ENCODE assay signal across 28 mouse cellular contexts in the genomic region with DNA sequence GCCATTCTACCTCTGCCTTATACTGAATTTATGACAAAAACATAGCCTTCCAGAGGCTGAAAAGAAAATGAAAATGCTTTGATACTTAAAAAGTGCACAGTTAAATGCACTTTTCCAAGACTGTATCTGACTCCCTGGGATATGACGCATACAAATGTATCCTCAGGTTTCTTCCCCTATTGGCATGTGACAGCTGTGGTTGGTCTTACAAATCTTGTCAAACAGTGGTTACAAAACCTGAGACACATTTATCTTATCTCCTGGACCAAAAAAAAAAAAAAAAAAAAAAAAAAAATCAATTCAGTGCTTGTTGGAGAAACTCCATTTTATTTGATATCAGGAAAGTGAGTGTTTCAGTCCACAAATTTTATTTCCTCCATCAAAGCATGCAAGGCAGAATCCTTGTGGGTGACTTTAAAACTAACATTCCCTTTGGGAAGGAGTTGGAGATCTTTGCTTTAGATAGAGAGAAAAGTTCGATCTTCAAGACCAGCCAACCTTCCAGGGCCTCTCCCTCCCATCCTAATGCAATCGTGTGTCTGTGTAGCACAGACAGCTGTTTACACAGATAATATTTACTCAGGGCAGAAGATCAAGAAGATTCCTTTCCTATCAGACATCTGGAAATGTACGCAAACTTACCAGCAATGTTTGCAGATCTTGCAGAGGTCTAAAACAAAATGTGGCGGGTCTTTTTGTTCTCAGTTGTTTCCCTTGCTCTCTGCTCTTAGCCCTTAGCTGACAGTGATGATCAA.
DNase-seq lines count a peak whose midpoint lies in the region; ATAC-seq and TF ChIP-seq lines count a peak whose summit lies in the region.
"Had no signal": no experiment of that assay in that cellular context is flagged by ENCODE, and none has a peak within 500 bp of the region (broad histone marks: within the 10 kb centered on the region; RNA-seq: fewer than 3 reads in every experiment).

No protein-coding gene starts in this region.

- no peak for TF ChIP-seq CTCF in brain, embryonic 14.5 days (IDR thresholded peaks at IDR 0.05; ENCODE audit: borderline replicate concordance, extremely low read depth, insufficient read depth, insufficient read length)

- no peak overlapping the region for H3ac ChIP-seq in myocyte (ENCODE audit: control insufficient read depth, insufficient read length)

- H3K79me2 ChIP-seq in myocyte (ENCODE audit: control insufficient read depth, insufficient read depth) = no peaks in the 10 kb centered on the region

- no peaks in the 10 kb centered on the region for H3K27me3 ChIP-seq in liver, embryonic 15.5 days
- H3K27me3 ChIP-seq in liver, embryonic 12.5 days (replicated peaks) = no peaks in the 10 kb centered on the region
- no peaks in the 10 kb centered on the region for H3K27me3 ChIP-seq in myocyte (ENCODE audit: control insufficient read depth, insufficient read depth, insufficient read length)
- H3K27me3 ChIP-seq: embryonic facial prominence, embryonic 12.5 days; embryonic facial prominence, embryonic 15.5 days; heart, embryonic 12.5 days; heart, embryonic 15.5 days; hindbrain, embryonic 13.5 days had no signal

- H3K4me3 ChIP-seq in liver, embryonic 15.5 days (replicated peaks) = no peak overlapping the region
- H3K4me3 ChIP-seq in liver, embryonic 12.5 days = no peak overlapping the region
- H3K4me3 ChIP-seq in myocyte = no peak overlapping the region
- H3K4me3 ChIP-seq: embryonic facial prominence, embryonic 12.5 days; embryonic facial prominence, embryonic 15.5 days; heart, embryonic 12.5 days; heart, embryonic 15.5 days; hindbrain, embryonic 10.5 days; hindbrain, embryonic 13.5 days had no signal

- H3K9ac ChIP-seq in liver, embryonic 15.5 days = no peak overlapping the region
- no peak overlapping the region for H3K9ac ChIP-seq in liver, embryonic 12.5 days
- H3K9ac ChIP-seq: embryonic facial prominence, embryonic 12.5 days; embryonic facial prominence, embryonic 15.5 days; forebrain, postnatal 0 days; heart, embryonic 12.5 days; heart, embryonic 15.5 days; hindbrain, embryonic 13.5 days had no signal

- peak; percentile 65; the same call in 1 of the 2 replicates for ATAC-seq in liver, embryonic 15.5 days (ENCODE audit: insufficient read depth)
- ATAC-seq in liver, embryonic 12.5 days = no peak
- ATAC-seq: CD4-positive, CD25-positive, alpha-beta regulatory T cell, adult 4 months; forebrain, embryonic 14.5 days; forebrain, postnatal 0 days; hindbrain, embryonic 16.5 days had no signal

- H3K27ac ChIP-seq in liver, embryonic 15.5 days (replicated peaks) = no peak overlapping the region; the same call in 1 of the 2 replicates
- no peak overlapping the region for H3K27ac ChIP-seq in liver, embryonic 12.5 days
- H3K27ac ChIP-seq: embryonic facial prominence, embryonic 12.5 days; embryonic facial prominence, embryonic 15.5 days; heart, embryonic 15.5 days; hindbrain, embryonic 10.5 days; hindbrain, embryonic 13.5 days had no signal

- H3K4me2 ChIP-seq in liver, embryonic 15.5 days = no peak overlapping the region
- H3K4me2 ChIP-seq in liver, embryonic 12.5 days = no peak overlapping the region
- no peak overlapping the region for H3K4me2 ChIP-seq in myocyte (ENCODE audit: low read depth)
- H3K4me2 ChIP-seq: embryonic facial prominence, embryonic 12.5 days; embryonic facial prominence, embryonic 15.5 days; heart, embryonic 12.5 days; heart, embryonic 15.5 days; hindbrain, embryonic 13.5 days had no signal

- no peak for TF ChIP-seq POLR2A in brain, embryonic 14.5 days (IDR thresholded peaks at IDR 0.05; ENCODE audit: borderline replicate concordance, extremely low read depth, insufficient read depth, insufficient read length, poor library complexity, severe bottlenecking)
- no peak for TF ChIP-seq POLR2A in myocyte (IDR thresholded peaks at IDR 0.05; ENCODE audit: insufficient read length, low read depth)

- no peaks in the 10 kb centered on the region for H3K9me3 ChIP-seq in liver, embryonic 15.5 days (replicated peaks)
- H3K9me3 ChIP-seq in liver, embryonic 12.5 days (replicated peaks) = no peaks in the 10 kb centered on the region
- H3K9me3 ChIP-seq: embryonic facial prominence, embryonic 12.5 days; embryonic facial prominence, embryonic 15.5 days; heart, embryonic 15.5 days; hindbrain, embryonic 10.5 days had no signal

- H3K36me3 ChIP-seq in liver, embryonic 15.5 days (replicated peaks) = no peaks in the 10 kb centered on the region
- no peaks in the 10 kb centered on the region for H3K36me3 ChIP-seq in liver, embryonic 12.5 days
- no peaks in the 10 kb centered on the region for H3K36me3 ChIP-seq in myocyte (ENCODE audit: control insufficient read depth, insufficient read depth)
- H3K36me3 ChIP-seq: embryonic facial prominence, embryonic 12.5 days; embryonic facial prominence, embryonic 15.5 days; heart, embryonic 12.5 days; heart, embryonic 15.5 days; hindbrain, embryonic 10.5 days; hindbrain, embryonic 13.5 days had no signal

- H3K4me1 ChIP-seq in liver, embryonic 15.5 days (replicated peaks) = 0 out of 2 replicates have a peak, but pooled peaks cover 3% of the 10 kb centered on the region
- H3K4me1 ChIP-seq in liver, embryonic 12.5 days = no peaks in the 10 kb centered on the region
- H3K4me1 ChIP-seq: embryonic facial prominence, embryonic 12.5 days; embryonic facial prominence, embryonic 15.5 days; heart, embryonic 12.5 days; heart, embryonic 15.5 days; hindbrain, embryonic 10.5 days; hindbrain, embryonic 13.5 days had no signal

- WGBS in liver, embryonic 15.5 days (ENCODE audit: insufficient replicate concordance) = 47% methylated on average over 5 of the region's 5 CpGs
- 53% methylated on average over 5 of the region's 5 CpGs for WGBS in liver, embryonic 12.5 days (ENCODE audit: insufficient replicate concordance)

- peak; percentile 9 for DNase-seq in embryo, embryonic 10.5 days (ENCODE audit: low spot score)
- DNase-seq in embryo, embryonic 11 days = no peak
- DNase-seq in brain, embryonic 14.5 days (ENCODE audit: low read depth) = peak; percentile 8
- DNase-seq in kidney, postnatal 14 days = no peak
- DNase-seq in layer of hippocampus, postnatal 36 days = no peak
- DNase-seq: adrenal gland, adult 8-10 months; adrenal gland, postnatal 25 days; B cell, adult 2 months; cerebellum, adult 18-20 months; cerebellum, adult 9-10 months; cerebellum, postnatal 14 days; forebrain, postnatal 0 days; gastrocnemius, postnatal 25 days; heart, adult 18-20 months; heart, postnatal 10 days; heart, postnatal 36 days had no signal

TF ChIP-seq in myocyte, 11 proteins besides CTCF, POLR2A, EP300 and RAD21:
- TF ChIP-seq E2F4 (IDR thresholded peaks at IDR 0.05; ENCODE audit: insufficient read depth) (no peak), USF1 (IDR thresholded peaks at IDR 0.05; ENCODE audit: low read depth) (no peak), MYOD1 (IDR thresholded peaks at IDR 0.05; ENCODE audit: control insufficient read depth in 1 of 3, insufficient read length in 2 of 3, low read depth in 2 of 3) (peak in 2 of 3 experiments; percentile 3 to 13)

Comparison
In these comparisons a context has a peak if more than half of its experiments do, and no peak if none do; other contexts are left out.
1. DNase-seq: peak in embryo, embryonic 10.5 days (single experiment) and brain, embryonic 14.5 days (single experiment); none in embryo, embryonic 11 days (single experiment), kidney, postnatal 14 days (single experiment) and layer of hippocampus, postnatal 36 days (0 of 2).